8 mouse cellular contexts compared by ENCODE assay signal in genomic region chr11:17685711-17686113, GRCm38 (mm10).
DNase-seq lines count a peak whose midpoint lies in the region; ATAC-seq and TF ChIP-seq lines count a peak whose summit lies in the region.

No protein-coding gene starts in this region.

- ATAC-seq in hindbrain, embryonic 16.5 days: peak; percentile 82
- peak; percentile 27; the same call in 1 of the 2 replicates for ATAC-seq in midbrain, embryonic 14.5 days (ENCODE audit: low FRiP score, low TSS enrichment)
- ATAC-seq in megakaryocyte, adult 5-6 weeks (ENCODE audit: poor library complexity, severe bottlenecking): no peak

- WGBS in hindbrain, embryonic 16.5 days: 38% methylated on average over 4 of the region's 4 CpGs
- WGBS in midbrain, embryonic 14.5 days: 64% methylated on average over 4 of the region's 4 CpGs

- H3K4me1 ChIP-seq in cortical plate, adult 2 months (ENCODE audit: control insufficient read depth, insufficient read depth, low read length): no peaks in the 10 kb centered on the region
- H3K4me1 ChIP-seq in hindbrain, embryonic 16.5 days (ENCODE audit: control insufficient read depth, insufficient read depth, low read depth, low read length): peaks cover 3% of the 10 kb centered on the region; the same call in 1 of the 2 replicates
- H3K4me1 ChIP-seq in midbrain, embryonic 14.5 days (ENCODE audit: control insufficient read depth, insufficient read depth, low read length): no peaks in the 10 kb centered on the region

- no peaks in the 10 kb centered on the region; the same call in 1 of the 2 replicates for H3K36me3 ChIP-seq in hindbrain, embryonic 16.5 days (ENCODE audit: control insufficient read depth, insufficient read depth, low read length)
- no peaks in the 10 kb centered on the region for H3K36me3 ChIP-seq in midbrain, embryonic 14.5 days (ENCODE audit: control insufficient read depth, insufficient read depth, low read length)

- TF ChIP-seq CTCF in cortical plate, adult 2 months (IDR thresholded peaks at IDR 0.05; ENCODE audit: extremely low read depth, insufficient read depth, low read length): peak; percentile 45; the same call in 1 of the 2 replicates

- H3K27ac ChIP-seq in cortical plate, adult 2 months (ENCODE audit: insufficient read depth, low read length): no peak overlapping the region
- H3K27ac ChIP-seq in hindbrain, embryonic 16.5 days (ENCODE audit: low read depth, low read length): no peak overlapping the region
- H3K27ac ChIP-seq in midbrain, embryonic 14.5 days (replicated peaks; ENCODE audit: low read depth, low read length): no peak overlapping the region

- DNase-seq in adrenal gland, adult 18-20 months (ENCODE audit: low spot score in 2 of 2): peak; percentile 28 to 45
- DNase-seq in gastrocnemius, adult 8-10 months (ENCODE audit: low spot score in 2 of 2): peak; percentile 15 to 59
- DNase-seq in layer of hippocampus, postnatal 36 days: peak; percentile 9 to 22
- DNase-seq in midbrain, embryonic 14.5 days: peak; percentile 74
- DNase-seq in thymus, postnatal 4 days: no peak

- H3K4me3 ChIP-seq in cortical plate, adult 2 months (ENCODE audit: insufficient read depth, low read length): no peak overlapping the region
- H3K4me3 ChIP-seq in hindbrain, embryonic 16.5 days (ENCODE audit: low read length): no peak overlapping the region
- H3K4me3 ChIP-seq in midbrain, embryonic 14.5 days (replicated peaks; ENCODE audit: low read depth, low read length): no peak overlapping the region

- H3K9ac ChIP-seq in hindbrain, embryonic 16.5 days (ENCODE audit: low read depth, low read length): no peak overlapping the region
- H3K9ac ChIP-seq in midbrain, embryonic 14.5 days (replicated peaks; ENCODE audit: low read length): no peak overlapping the region

- no peak overlapping the region for H3K4me2 ChIP-seq in hindbrain, embryonic 16.5 days (ENCODE audit: low read length)
- no peak overlapping the region for H3K4me2 ChIP-seq in midbrain, embryonic 14.5 days (ENCODE audit: low read length)

- no peaks in the 10 kb centered on the region for H3K27me3 ChIP-seq in hindbrain, embryonic 16.5 days (replicated peaks; ENCODE audit: control insufficient read depth, insufficient read depth, low read length)
- no peaks in the 10 kb centered on the region for H3K27me3 ChIP-seq in midbrain, embryonic 14.5 days (ENCODE audit: control insufficient read depth, insufficient read depth, low read length)

- peaks cover 3% of the 10 kb centered on the region; the same call in 1 of the 2 replicates for H3K9me3 ChIP-seq in hindbrain, embryonic 16.5 days (ENCODE audit: control insufficient read depth, low read length)
- peaks cover 9% of the 10 kb centered on the region; the same call in 1 of the 2 replicates for H3K9me3 ChIP-seq in midbrain, embryonic 14.5 days (ENCODE audit: control insufficient read depth, low read length)

- no peak for TF ChIP-seq POLR2A in cortical plate, adult 2 months (IDR thresholded peaks at IDR 0.05; ENCODE audit: extremely low read depth, insufficient read depth, low read length)
